Mouse (Mus musculus): ENCODE measurements around the gene Dcun1d4.

GRCm38 (mm10) chr5:73512241-73512640 lies 31.4 kb downstream of the Dcun1d4 start:
- TF ChIP-seq GATA1 (IDR thresholded peaks at IDR 0.05; ENCODE audit: low read length) (no peak), TAL1 (IDR thresholded peaks at IDR 0.05; ENCODE audit: low read length) (no peak)

All from erythroblast, embryonic 14.5 days (primary cell).